Mouse (Mus musculus) heart, adult 2 months (tissue): ENCODE data around the gene Inha. TPM values are rescaled to one million over a fixed set of nuclear protein-coding genes. Genes with fewer than 3 reads are reported as not detected.

Experiments
- DNase-seq, 2 experiments: peaks; one replicate each; pipeline ENCODE4 v3.0.0; 2021
- H3K27ac ChIP-seq: fragments of 200-600 bp; 2 replicates; pipeline ENCODE4 v1.8.1; 2022
- H3K27me3 ChIP-seq: fragments of 200-500 bp; 2 replicates; pipeline ENCODE4 v1.6.1; 2012; ENCODE audit warnings: mild to moderate bottlenecking, low read length, inconsistent platforms, mixed read lengths; ENCODE audit not compliant: control insufficient read depth, insufficient read depth
- H3K36me3 ChIP-seq: fragments of 200-500 bp; 2 replicates; pipeline ENCODE4 v1.6.1; 2012; ENCODE audit warnings: low read length, inconsistent platforms; ENCODE audit not compliant: control insufficient read depth, insufficient read depth
- H3K4me1 ChIP-seq: fragments of 200-500 bp; 2 replicates; pipeline ENCODE4 v1.6.1; 2011; ENCODE audit warnings: low read length; ENCODE audit not compliant: control insufficient read depth, insufficient read depth
- H3K4me3 ChIP-seq: fragments of 200-600 bp; 2 replicates; pipeline ENCODE4 v1.8.1; 2022
- H3K79me2 ChIP-seq: fragments of 200-500 bp; replicated peaks from 2 replicates; pipeline ENCODE4 v1.6.1; 2012; ENCODE audit warnings: mild to moderate bottlenecking, inconsistent platforms, low read length, moderate library complexity, mixed read lengths; ENCODE audit not compliant: control insufficient read depth, insufficient read depth
- H3K9ac ChIP-seq: fragments of 200-500 bp; 2 replicates; pipeline ENCODE4 v1.6.1; 2012; ENCODE audit warnings: low read depth, mild to moderate bottlenecking, control low read depth, inconsistent platforms, low read length, mixed read lengths
- CTCF ChIP-seq: fragments of 200-600 bp; IDR thresholded peaks from 2 replicates; pipeline ENCODE4 v1.8.1; 2022; ENCODE audit warnings: antibody characterized with exemption, mild to moderate bottlenecking, moderate library complexity
- EP300 ChIP-seq: fragments of 200-500 bp; IDR thresholded peaks from 2 replicates; pipeline ENCODE4 v1.6.1; 2011; ENCODE audit warnings: low read depth, low read length, control low read depth; ENCODE audit not compliant: insufficient read depth
- POLR2A ChIP-seq: fragments of 200-500 bp; IDR thresholded peaks from 2 replicates; pipeline ENCODE4 v1.6.1; 2011; ENCODE audit warnings: mild to moderate bottlenecking, low read depth, low read length, control low read depth; ENCODE audit not compliant: insufficient read depth
- WGBS: fragments of 180-500 bp; shearing (Covaris S2); methylation state at CpG from one replicate; pipeline ENCODE4 v1.1.7; 2018; 5-methylcytosine and 5-hydroxymethylcytosine counted together
- intact Hi-C: fragments of 180-260 bp; cut with DNase I; formaldehyde crosslinking; loops from one replicate; pipeline ENCODE4 v1.15.1; 2025
- polyA plus RNA-seq: library from polyadenylated mRNA; depleted of rRNA; stranded (reverse); fragments of >200 nt; gene quantifications from 2 replicates; pipeline ENCODE4 v1.2.3, GENCODE M21; 2012
- total RNA-seq, 2 experiments: library from RNA; stranded (reverse); gene quantifications; 2 replicates each; pipeline ENCODE4 v1.2.3; 2021

Gene Inha
- total and polyA plus RNA-seq, 3 experiments, result 4.1 to 20.4 (median 4.3) TPM

DNA sequence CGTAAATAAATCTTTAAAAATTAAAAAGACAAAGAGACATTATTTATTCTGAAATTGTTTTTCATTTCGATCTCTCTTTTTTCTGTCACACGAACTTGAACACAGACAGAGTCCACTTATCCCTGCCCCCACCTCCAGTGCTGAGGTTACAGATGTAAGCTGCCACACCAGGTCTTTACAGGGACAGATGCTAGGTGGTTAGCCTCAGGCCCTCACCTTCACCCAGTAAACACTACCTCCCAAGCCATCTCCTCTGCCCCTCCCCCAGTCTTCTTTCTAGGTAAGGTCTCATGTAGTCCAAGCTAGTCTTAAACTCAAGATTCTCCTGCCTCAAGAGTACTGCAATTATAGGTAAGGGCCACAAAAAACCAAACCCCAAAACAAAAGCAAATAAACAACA is 5.7 kb downstream of the Inha start:
- Histone ChIP-seq H3K36me3 (no peaks in the 10 kb centered on the region), H3K79me2 (no peaks in the 10 kb centered on the region), H3K4me3 (no peak overlapping the region), H3K9ac (no peak overlapping the region), H3K27ac (no peak overlapping the region), H3K4me1 (peaks cover 4% of the 10 kb centered on the region; the same call in 1 of the 2 replicates), H3K27me3 (no peaks in the 10 kb centered on the region)
- 93% methylated on average over 3 of the region's 3 CpGs for WGBS
- TF ChIP-seq EP300 (no peak), POLR2A (no peak), CTCF (no peak)
- intact Hi-C loops, result no loop called here
- no peak for DNase-seq

DNA sequence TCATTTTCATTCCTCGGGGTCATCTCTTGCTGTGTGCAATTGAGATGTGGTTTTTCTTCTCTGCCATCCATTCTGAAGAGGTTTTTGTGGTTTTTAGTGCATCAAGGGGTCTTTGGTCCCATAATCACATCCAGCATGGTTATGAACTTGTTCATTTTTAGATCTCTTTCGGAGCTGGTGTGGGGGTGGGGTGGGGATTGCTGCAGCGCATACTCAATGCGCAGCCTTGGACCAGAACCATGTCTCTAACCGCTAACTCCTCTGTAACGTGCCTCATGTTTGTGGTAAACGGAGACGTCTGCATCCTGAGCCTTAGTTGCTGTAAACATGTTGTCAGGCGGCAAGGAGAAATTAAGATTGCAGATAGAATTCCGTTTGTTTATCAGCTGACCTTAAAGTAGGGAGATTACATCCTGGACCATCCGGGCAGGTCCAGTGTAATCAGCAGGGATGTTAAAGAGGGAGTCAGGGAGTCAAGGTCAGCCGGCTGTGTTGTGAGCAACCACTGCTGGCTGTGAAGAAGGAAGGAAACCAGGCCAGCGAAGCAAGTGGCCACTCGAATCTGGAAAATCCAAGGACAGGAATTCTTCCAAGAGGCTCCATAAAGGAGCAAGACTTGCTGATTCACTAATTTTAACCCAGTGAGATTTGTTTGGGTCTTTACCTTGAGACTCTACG is 10.0 kb downstream of the Inha start:
- no peaks in the 10 kb centered on the region for H3K79me2 ChIP-seq
- H3K4me3 ChIP-seq, result no peak overlapping the region
- no peak for DNase-seq
- H3K4me1 ChIP-seq, result no peaks in the 10 kb centered on the region
- intact Hi-C loops, result no loop called here
- H3K36me3 ChIP-seq, result no peaks in the 10 kb centered on the region
- H3K27me3 ChIP-seq, result no peaks in the 10 kb centered on the region
- WGBS, result 39% methylated on average over 15 of the region's 15 CpGs
- no peak overlapping the region for H3K9ac ChIP-seq
- TF ChIP-seq CTCF (no peak), POLR2A (no peak), EP300 (no peak)
- H3K27ac ChIP-seq, result no peak overlapping the region

- H3K27ac ChIP-seq, result no peak overlapping the region
- H3K36me3 ChIP-seq, result no peaks in the 10 kb centered on the region
- intact Hi-C loops, result no loop called here
- H3K4me3 ChIP-seq, result no peak overlapping the region
- no peak for TF ChIP-seq CTCF
- no peak for TF ChIP-seq EP300
- TF ChIP-seq POLR2A, result no peak
- H3K4me1 ChIP-seq, result no peaks in the 10 kb centered on the region
- no peaks in the 10 kb centered on the region for H3K27me3 ChIP-seq
- no peak overlapping the region for H3K9ac ChIP-seq
- WGBS, result 79% methylated on average over 4 of the region's 4 CpGs
- no peak for DNase-seq
- H3K79me2 ChIP-seq, result no peaks in the 10 kb centered on the region
Measured at GRCm38 (mm10) chr1:75517984-75518383, 11.1 kb downstream of the Inha start.

DNA sequence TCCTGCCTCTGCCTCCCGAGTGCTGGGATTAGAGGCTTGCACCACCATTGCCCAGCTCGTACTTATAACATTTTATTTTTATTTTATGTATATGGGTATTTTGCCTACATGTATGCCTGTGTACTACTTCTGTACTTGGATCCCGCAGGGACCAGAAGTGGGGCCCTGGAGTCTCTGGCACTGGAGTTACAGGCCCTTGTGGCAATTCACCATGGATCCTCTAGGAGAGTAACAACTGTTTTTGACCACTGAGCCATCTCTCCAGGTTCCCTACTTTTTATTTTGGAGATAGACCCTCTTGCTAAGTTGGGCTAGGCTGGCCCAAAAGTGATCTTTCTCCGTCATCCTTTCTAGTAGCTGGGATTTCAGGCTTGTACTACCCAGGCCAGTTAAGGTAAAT is 11.6 kb downstream of the Inha start:
- intact Hi-C loops, result no loop called here
- TF ChIP-seq CTCF, result no peak
- no peak for TF ChIP-seq EP300
- no peak for TF ChIP-seq POLR2A
- Histone ChIP-seq H3K27me3 (no peaks in the 10 kb centered on the region), H3K4me3 (no peak overlapping the region), H3K79me2 (no peaks in the 10 kb centered on the region), H3K4me1 (no peaks in the 10 kb centered on the region), H3K27ac (no peak overlapping the region), H3K36me3 (no peaks in the 10 kb centered on the region), H3K9ac (no peak overlapping the region)
- 94% methylated on average over 4 of the region's 4 CpGs for WGBS
- no peak for DNase-seq

DNA sequence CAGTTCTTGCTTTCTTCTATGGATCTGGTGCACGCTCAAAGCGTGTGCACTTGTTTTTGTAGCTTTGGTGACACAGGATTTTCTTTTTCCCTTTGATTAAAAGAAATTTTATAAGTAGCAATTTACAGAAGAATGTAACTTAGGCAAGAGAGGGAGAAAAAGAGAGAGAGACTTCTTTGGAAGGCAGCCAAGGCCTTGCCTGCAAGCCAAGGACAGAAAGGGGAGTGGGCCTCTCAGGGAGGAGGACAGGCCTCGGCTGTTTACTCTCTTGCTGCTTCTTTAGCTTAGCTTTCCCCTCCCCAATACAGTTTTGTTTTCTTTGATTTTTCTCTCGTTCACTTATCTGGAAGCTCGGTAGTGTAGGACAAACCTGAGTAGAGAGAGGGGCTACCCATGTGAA is 12.7 kb downstream of the Inha start:
- DNase-seq, result no peak
- Histone ChIP-seq H3K4me1 (no peaks in the 10 kb centered on the region), H3K27me3 (no peaks in the 10 kb centered on the region), H3K79me2 (no peaks in the 10 kb centered on the region), H3K36me3 (no peaks in the 10 kb centered on the region), H3K27ac (no peak overlapping the region), H3K9ac (no peak overlapping the region), H3K4me3 (no peak overlapping the region)
- WGBS, result 66% methylated on average over 5 of the region's 5 CpGs
- intact Hi-C loops, result no loop called here
- no peak for TF ChIP-seq EP300
- TF ChIP-seq POLR2A, result no peak
- no peak for TF ChIP-seq CTCF

DNA sequence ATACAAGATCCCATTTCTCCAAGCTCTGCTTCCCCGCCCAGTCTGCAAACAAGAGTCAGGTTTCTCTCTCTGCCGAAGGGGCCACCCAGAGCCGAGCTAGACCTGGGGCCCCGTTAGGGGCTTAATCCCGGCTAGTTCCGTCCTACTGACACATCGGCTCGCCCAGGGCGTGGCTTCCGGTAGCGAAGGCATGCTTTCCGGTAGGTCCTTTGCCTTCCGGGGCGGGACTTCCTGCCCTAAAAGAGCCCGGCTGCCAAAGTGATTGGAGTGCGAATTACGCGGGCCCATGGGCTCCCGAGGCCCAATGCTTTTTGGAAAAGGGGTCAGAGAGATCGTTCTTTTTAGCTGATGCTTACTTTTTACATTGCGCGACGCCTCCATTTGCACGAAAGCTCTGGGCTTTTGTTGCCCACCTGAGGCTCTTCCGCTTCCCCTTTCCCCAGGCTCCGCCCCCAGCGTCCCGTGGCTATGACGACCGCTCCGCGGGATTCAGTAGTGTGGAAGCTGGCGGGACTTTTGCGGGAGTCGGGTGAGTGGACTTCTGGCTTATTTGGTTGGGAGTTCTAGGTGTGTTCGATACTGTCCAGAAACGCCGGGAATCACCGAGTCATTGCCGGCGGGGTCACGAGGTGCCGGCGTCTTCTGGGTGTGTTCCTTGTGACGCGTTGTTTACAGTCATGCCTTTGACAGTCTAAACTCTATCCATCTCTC is 14.6 kb downstream of the Inha start, which contains the start of gene Stk11ip:
TSS of gene Stk11ip (plus strand) at position 209 of the 711 bp plus-strand sequence.
- peak within 1 kb of the TSS; percentile 61 for H3K4me3 ChIP-seq
- H3K36me3 ChIP-seq, result no peaks in the 10 kb centered on the region
- peak within 1 kb of the TSS; percentile 90 for H3K27ac ChIP-seq
- H3K9ac ChIP-seq, result peak within 1 kb of the TSS; percentile 45
- WGBS, result under 1% methylated on average over 46 of the region's 46 CpGs
- H3K4me1 ChIP-seq, result no peaks in the 10 kb centered on the region
- H3K27me3 ChIP-seq, result no peaks in the 10 kb centered on the region
- H3K79me2 ChIP-seq, result no peaks in the 10 kb centered on the region
- peak; percentile 94 to 95 for DNase-seq
- intact Hi-C loops, result no loop called here
- peak; percentile 89 for TF ChIP-seq POLR2A
- no peak for TF ChIP-seq EP300
